In genomic region chr7:134880431-134880830, GRCm38 (mm10) we compare ENCODE assay signal across 23 mouse cellular contexts. TPM values are rescaled to one million over a fixed set of nuclear protein-coding genes. Genes with fewer than 3 reads are reported as not detected.
DNase-seq lines count a peak whose midpoint lies in the region; ATAC-seq and TF ChIP-seq lines count a peak whose summit lies in the region.
"Had no signal": no experiment of that assay in that cellular context is flagged by ENCODE, and none has a peak within 500 bp of the region (broad histone marks: within the 10 kb centered on the region; RNA-seq: fewer than 3 reads in every experiment).

No protein-coding gene starts in this region.

- no peak overlapping the region for H3K4me2 ChIP-seq in lung, postnatal 0 days (replicated peaks; ENCODE audit: low read depth, low read length)
- H3K4me2 ChIP-seq: forebrain, embryonic 15.5 days; kidney, embryonic 15.5 days; liver, embryonic 12.5 days; lung, embryonic 14.5 days; midbrain, embryonic 13.5 days; neural tube, embryonic 15.5 days had no signal

- no peak for TF ChIP-seq CTCF in kidney, adult 2 months (conservative IDR thresholded peaks at IDR 0.05; ENCODE audit: insufficient read depth, insufficient read length, low read depth, low read length)
- TF ChIP-seq CTCF in lung, postnatal 0 days (IDR thresholded peaks at IDR 0.05), result no peak

- no peaks in the 10 kb centered on the region for H3K27me3 ChIP-seq in kidney, adult 2 months (replicated peaks; ENCODE audit: control insufficient read depth, insufficient read depth, low read length)
- no peaks in the 10 kb centered on the region for H3K27me3 ChIP-seq in lung, postnatal 0 days (replicated peaks; ENCODE audit: insufficient read depth, low read length)
- H3K27me3 ChIP-seq: forebrain, embryonic 15.5 days; kidney, embryonic 15.5 days; liver, embryonic 12.5 days; midbrain, embryonic 13.5 days; neural tube, embryonic 15.5 days had no signal

- no peak for ATAC-seq in lung, postnatal 0 days
- ATAC-seq: forebrain, embryonic 15.5 days; inflammation-experienced regulatory T-cells, adult 6 months; liver, embryonic 12.5 days; midbrain, embryonic 13.5 days had no signal

- no peak overlapping the region for H3K4me3 ChIP-seq in kidney, adult 2 months (ENCODE audit: insufficient read depth, low read depth, low read length)
- H3K4me3 ChIP-seq in lung, postnatal 0 days (ENCODE audit: low read depth, low read length), result no peak overlapping the region
- H3K4me3 ChIP-seq: embryonic facial prominence, embryonic 10.5 days; forebrain, embryonic 15.5 days; kidney, embryonic 15.5 days; liver, embryonic 12.5 days; midbrain, embryonic 13.5 days; myocyte; neural tube, embryonic 15.5 days had no signal

- TF ChIP-seq POLR2A in kidney, adult 2 months (IDR thresholded peaks at IDR 0.05; ENCODE audit: low read depth, low read length), result no peak

- H3K36me3 ChIP-seq in kidney, adult 2 months (ENCODE audit: control insufficient read depth, insufficient read depth, low read length), result no peaks in the 10 kb centered on the region
- peaks cover 5% of the 10 kb centered on the region; the same call in 1 of the 2 replicates for H3K36me3 ChIP-seq in lung, postnatal 0 days (ENCODE audit: insufficient read depth, low read length)
- H3K36me3 ChIP-seq: forebrain, embryonic 15.5 days; midbrain, embryonic 13.5 days; neural tube, embryonic 15.5 days had no signal

- H3K27ac ChIP-seq in kidney, adult 2 months (ENCODE audit: insufficient read depth, low read depth, low read length), result no peak overlapping the region
- no peak overlapping the region for H3K27ac ChIP-seq in lung, postnatal 0 days (ENCODE audit: low read length)
- H3K27ac ChIP-seq: embryonic facial prominence, embryonic 10.5 days; forebrain, embryonic 15.5 days; kidney, embryonic 15.5 days; liver, embryonic 12.5 days; midbrain, embryonic 13.5 days; neural tube, embryonic 15.5 days had no signal

- H3K4me1 ChIP-seq in kidney, adult 2 months (ENCODE audit: control insufficient read depth, insufficient read depth, low read length), result no peaks in the 10 kb centered on the region
- H3K4me1 ChIP-seq in lung, postnatal 0 days (ENCODE audit: insufficient read depth, low read depth, low read length), result no peaks in the 10 kb centered on the region
- H3K4me1 ChIP-seq: embryonic facial prominence, embryonic 10.5 days; kidney, embryonic 15.5 days; liver, embryonic 12.5 days; neural tube, embryonic 15.5 days had no signal

- no peaks in the 10 kb centered on the region for H3K9me3 ChIP-seq in lung, postnatal 0 days (ENCODE audit: low read length)
- H3K9me3 ChIP-seq: embryonic facial prominence, embryonic 10.5 days; forebrain, embryonic 15.5 days; kidney, embryonic 15.5 days; liver, embryonic 12.5 days; midbrain, embryonic 13.5 days; neural tube, embryonic 15.5 days had no signal

- no peak for TF ChIP-seq EP300 in lung, postnatal 0 days (IDR thresholded peaks at IDR 0.05)

- 60% methylated on average over 6 of the region's 6 CpGs for WGBS in kidney, adult 2 months
- 67% methylated on average over 6 of the region's 6 CpGs for WGBS in lung, postnatal 0 days

- H3K9ac ChIP-seq in lung, postnatal 0 days (replicated peaks; ENCODE audit: low read depth), result no peak overlapping the region
- H3K9ac ChIP-seq: forebrain, embryonic 15.5 days; kidney, embryonic 15.5 days; liver, embryonic 12.5 days; lung, embryonic 14.5 days; midbrain, embryonic 13.5 days; neural tube, embryonic 15.5 days had no signal

- DNase-seq in adrenal gland, adult 2 months, result peak; percentile 61
- no peak for DNase-seq in adrenal gland, postnatal 25 days
- DNase-seq in kidney, adult 2 months, result peak; percentile 17
- DNase-seq in kidney, adult 8-10 months, result no peak
- DNase-seq in adrenal gland, postnatal 36 days, result peak; percentile 21 to 53
- DNase-seq in testis, postnatal 10 days (ENCODE audit: low spot score), result peak; percentile 47
- no peak for DNase-seq in lung, postnatal 0 days (ENCODE audit: low spot score)
- no peak for DNase-seq in layer of hippocampus, adult 11-12 months (ENCODE audit: low spot score)
- DNase-seq: cerebellum, adult 11-12 months; cerebellum, postnatal 36 days; gastrocnemius, postnatal 36 days; left cerebral cortex, postnatal 4 days; lung, embryonic 14.5 days; right cerebral cortex, adult 18-20 months had no signal

RNA-seq across cellular contexts. Expression of gene Fam196a, which starts 57.8 kb away (rescaled TPM):
- 1 to 10 TPM; 3.8 to 4.2 TPM for total RNA-seq in adrenal gland, adult 2 months (2021)
- 2.3 and 2.6 TPM in 2 replicates for polyA plus RNA-seq in adrenal gland, adult 2 months (2012; rRNA removed)
- total RNA-seq in adrenal gland, postnatal 25 days (2021), result 2.9 and 6.0 TPM in 2 replicates
- polyA plus RNA-seq in kidney, adult 2 months (2012; rRNA removed), result not detected in 2 replicates
- total RNA-seq in adrenal gland, postnatal 36 days (2021), result 1 to 10 TPM; 3.1 to 3.4 TPM
- polyA plus RNA-seq in lung, postnatal 0 days (2015; fragmentation: Nextera tagmentation; extraction: Ambion mirVana), result 1.3 and 1.7 TPM in 2 replicates
- polyA plus RNA-seq: small intestine, adult 2 months had no signal

Comparison
In these comparisons a context has a peak if more than half of its experiments do, and no peak if none do; other contexts are left out.
1. DNase-seq: peak in adrenal gland, adult 2 months (single experiment), kidney, adult 2 months (single experiment), adrenal gland, postnatal 36 days (2 of 2) and testis, postnatal 10 days (single experiment); none in adrenal gland, postnatal 25 days (single experiment), kidney, adult 8-10 months (0 of 2), lung, postnatal 0 days (single experiment) and layer of hippocampus, adult 11-12 months (single experiment).